In the genomic region with DNA sequence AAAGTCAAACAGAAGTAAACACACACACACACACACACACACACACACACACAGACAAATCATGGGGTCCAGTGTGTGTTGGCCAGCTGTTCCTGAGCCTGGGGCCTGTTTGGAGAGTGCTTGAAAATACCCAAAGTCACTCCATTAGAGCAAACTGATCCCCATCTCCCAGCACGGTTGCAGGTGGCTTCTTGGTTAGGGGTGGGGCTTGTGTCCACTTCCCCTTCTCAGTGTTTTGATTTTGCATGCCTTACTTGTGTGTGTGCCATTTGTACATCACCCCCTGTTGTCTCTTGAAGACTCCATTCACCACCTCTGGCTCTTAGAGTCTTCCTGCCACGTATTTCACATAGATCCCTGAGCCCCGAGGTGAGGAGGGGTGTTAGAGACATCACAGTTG, we compare ENCODE assay signal across 14 mouse cellular contexts.
"Had no signal": no experiment of that assay in that cellular context is flagged by ENCODE, and none has a peak within 500 bp of the region (broad histone marks: within the 10 kb centered on the region; RNA-seq: fewer than 3 reads in every experiment).

No protein-coding gene starts in this region.

- H3K27ac ChIP-seq: limb, embryonic 15.5 days; liver, embryonic 12.5 days; macrophage; midbrain, embryonic 13.5 days; neural tube, embryonic 12.5 days had no signal

- H3K36me3 ChIP-seq: limb, embryonic 15.5 days; liver, embryonic 12.5 days; midbrain, embryonic 13.5 days; neural tube, embryonic 12.5 days had no signal

- H3K9ac ChIP-seq: limb, embryonic 15.5 days; liver, embryonic 12.5 days; lung, embryonic 14.5 days; midbrain, embryonic 13.5 days; neural tube, embryonic 12.5 days had no signal

- H3K27me3 ChIP-seq: limb, embryonic 15.5 days; liver, embryonic 12.5 days; midbrain, embryonic 13.5 days; neural tube, embryonic 12.5 days had no signal

- H3K9me3 ChIP-seq: limb, embryonic 15.5 days; liver, embryonic 12.5 days; midbrain, embryonic 13.5 days; neural tube, embryonic 12.5 days had no signal

- ATAC-seq: liver, embryonic 12.5 days; midbrain, embryonic 13.5 days had no signal

- H3K4me2 ChIP-seq: limb, embryonic 15.5 days; liver, embryonic 12.5 days; lung, embryonic 14.5 days; midbrain, embryonic 13.5 days; neural tube, embryonic 12.5 days had no signal

- H3K4me3 ChIP-seq: left cerebral cortex, adult 2 months; limb, embryonic 15.5 days; liver, embryonic 12.5 days; midbrain, embryonic 13.5 days; neural tube, embryonic 12.5 days had no signal

- DNase-seq: kidney, adult 18-20 months; kidney, postnatal 10 days; kidney, postnatal 4 days; lung, embryonic 14.5 days; lung, postnatal 10 days; right cerebral cortex, postnatal 14 days; thymus, adult 18-20 months; thymus, postnatal 36 days had no signal
